Mouse (Mus musculus) adrenal gland, adult (tissue): ENCODE results near the gene Katnal1.

Experiments
- DNase-seq, 2 experiments: peaks; one replicate each; pipeline ENCODE4 v3.0.0; 2022 to 2023; ENCODE audit warnings: low spot score in 1 of 2; ENCODE audit not compliant: inconsistent age in 2 of 2

The Katnal1 gene

DNA sequence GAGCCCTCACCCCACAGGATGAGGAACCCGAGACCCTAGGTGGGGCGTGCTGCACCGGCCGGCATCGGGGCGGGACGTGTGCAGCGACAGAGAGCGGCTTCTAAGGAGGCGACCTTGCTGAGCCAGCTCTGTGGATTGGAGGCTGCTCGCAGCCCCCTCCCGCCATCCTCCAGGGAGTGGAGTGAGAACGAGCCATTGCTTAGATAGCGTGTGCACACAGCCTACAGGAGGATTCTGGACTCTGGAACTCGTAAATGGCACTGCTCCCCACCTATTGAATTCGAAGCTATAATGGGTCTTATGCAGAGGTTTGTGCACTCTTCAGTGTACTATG lies at the start of gene Katnal1:
Katnal1 (minus strand) TSS at position 205 of the 334 bp plus-strand sequence.
- DNase-seq = no peak

DNA sequence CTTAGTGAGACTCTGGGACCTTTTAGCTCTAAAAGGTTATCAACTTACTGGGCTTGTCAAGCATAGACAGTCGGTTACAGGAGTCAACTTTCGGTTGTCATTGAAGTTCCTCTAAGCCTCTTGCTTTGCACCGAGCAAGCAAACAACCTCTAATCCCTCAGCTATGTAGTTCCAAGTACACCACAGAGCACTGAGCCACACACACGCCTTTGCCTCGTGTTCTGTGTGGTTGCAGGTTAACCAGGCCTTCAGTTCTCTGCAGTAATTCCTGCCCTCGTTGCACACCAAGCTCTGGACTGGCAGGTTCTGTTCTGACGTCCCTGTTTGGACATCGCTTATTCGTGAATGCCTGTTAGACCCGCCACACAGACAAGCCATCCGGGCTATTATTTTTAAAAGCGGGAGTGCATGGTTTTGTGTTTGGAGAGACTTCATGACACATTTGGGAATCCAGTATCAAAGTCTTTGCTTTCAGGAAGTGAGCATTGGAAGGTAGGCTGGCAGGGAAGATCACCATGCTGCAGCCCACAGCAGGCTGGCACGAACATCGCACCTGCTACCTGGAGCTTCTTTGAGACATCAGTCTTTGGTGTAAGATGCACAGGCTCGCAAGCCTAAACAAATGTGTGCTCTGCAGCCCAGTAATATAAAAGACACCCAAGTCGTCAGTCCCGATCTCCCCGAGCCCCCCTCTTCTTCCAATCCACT lies 49.5 kb upstream of the Katnal1 start:
- peak in 1 of 2 experiments; percentile 64 for DNase-seq

DNA sequence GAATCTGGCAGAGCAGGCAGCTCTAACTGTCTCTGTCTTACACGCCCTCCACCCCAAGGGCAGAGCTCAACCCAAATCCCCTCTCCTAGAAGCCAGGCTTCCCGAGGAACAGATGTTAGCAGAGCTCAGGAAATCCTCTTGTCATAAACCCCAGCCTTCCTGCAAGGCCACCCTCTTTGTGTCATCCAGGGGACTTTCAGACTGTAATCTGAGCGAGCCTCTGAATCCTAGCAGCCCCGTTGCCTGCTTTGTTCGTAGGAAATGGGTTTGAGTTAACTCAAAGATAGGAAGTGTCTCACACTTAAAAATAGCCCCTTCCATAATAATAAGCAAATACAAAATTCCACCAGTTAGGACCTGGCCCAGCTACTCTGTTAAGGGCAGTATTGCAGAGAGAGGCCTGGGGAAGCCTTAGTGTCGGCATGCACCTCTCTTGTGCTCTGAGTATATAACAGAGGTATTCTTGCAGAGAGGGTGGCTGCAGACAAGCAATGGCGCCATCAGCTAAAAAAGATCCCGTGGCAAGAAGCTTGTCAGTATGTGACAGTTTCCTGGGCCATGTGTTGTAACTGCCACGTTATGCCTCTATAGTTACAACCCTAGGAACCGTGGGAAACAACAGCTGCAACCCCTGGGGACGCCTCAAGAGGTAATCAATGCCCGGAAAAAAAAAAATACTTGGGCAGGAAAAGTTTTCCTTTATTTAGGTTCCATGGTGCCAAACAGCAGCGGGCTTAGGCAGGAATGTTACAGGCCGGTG lies 48.8 kb upstream of the Katnal1 start:
- peak in 1 of 2 experiments; percentile 79 for DNase-seq

- DNase-seq = no peak
These were observed 47.8 kb upstream of the Katnal1 start for GRCm38 (mm10) chr5:148976876-148977275.

DNA sequence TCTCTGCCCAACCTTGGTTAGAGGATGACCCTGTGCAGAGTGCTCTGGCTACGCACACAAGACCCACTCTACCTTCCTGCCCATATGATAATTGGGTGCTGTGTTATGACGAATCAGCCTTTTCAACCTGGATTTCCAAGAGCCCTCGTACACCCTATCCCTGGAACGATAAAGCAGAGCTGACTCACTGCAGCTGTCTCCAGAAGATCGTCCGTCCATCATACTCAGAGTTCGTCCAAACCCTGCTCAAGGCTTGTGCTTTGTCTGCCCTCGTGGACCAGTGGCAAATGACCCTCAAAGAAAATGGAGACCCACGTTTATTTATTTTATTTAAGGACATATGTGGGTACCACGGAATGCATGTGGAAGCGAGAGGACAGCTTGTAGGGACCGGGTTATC lies 45.9 kb upstream of the Katnal1 start:
- DNase-seq = peak; percentile 24 to 67

DNA sequence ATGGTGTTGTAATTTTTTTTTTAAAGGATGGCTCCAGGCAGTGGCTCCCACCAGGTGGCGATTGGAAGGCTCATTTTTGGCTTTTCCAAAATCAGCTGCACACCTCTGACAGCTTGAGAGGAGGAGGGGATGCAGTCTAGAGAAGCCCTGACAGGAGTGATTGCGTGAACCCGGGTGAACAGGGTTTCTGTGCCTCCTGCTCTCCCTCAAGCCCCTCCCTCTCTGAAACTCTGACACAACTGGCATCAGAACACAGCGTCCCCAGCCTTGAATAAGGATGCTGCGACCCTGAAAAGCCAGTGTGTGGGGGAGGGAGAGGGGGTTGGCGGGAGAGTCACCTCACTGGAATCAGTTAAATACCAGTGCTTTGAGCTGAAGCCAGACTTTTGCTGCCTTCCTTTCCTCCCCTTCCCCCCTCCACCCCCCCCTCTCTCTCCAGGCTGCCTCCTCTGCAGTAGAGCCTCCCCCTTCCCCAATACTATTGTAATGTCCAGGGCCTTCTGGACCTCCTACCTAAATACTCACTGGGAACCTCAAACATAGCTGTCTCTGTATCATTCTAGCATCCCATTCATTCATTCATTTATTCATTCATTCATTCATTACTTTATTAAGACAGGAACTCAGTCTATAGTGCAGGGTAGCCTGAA lies 44.0 kb upstream of the Katnal1 start:
- peak; percentile 93 to 95 for DNase-seq

DNA sequence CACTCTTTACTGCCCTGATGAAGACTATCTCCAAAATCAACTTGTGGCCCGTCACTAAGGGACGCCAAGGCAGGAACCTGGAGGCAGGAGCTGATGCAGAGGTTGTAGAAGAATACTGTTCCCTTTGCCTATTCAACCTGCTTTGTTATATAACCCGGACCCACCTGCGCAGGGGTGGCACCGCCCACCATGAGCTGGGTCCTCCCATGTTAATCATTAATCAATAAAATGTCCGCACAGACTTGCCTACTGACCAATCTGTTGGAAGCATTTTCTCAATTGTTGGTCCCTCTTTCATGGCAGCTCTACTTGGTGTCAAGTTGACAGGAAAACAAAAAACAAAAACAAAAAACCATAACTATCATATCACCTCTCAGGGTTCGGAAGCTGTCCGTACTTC lies 43.0 kb upstream of the Katnal1 start:
- no peak for DNase-seq

DNA sequence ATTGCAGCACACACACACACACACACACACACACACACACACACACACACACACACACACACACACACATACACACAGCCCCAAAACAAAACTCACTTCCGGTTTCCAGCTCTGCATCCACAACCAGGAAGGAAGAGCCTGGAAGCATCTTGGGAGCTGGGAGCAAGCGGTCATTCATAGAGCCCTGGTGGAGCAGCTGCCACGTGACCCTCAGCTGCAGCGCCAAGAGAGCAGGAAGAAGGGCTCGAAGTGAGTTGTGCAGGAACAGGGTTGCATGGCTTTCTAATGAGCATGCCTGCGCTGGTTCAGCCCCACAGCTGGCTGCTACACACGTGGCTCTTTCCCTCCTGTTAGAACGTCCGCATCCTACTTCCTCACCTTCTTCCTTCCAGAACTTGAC lies 40.5 kb upstream of the Katnal1 start:
- DNase-seq = peak; percentile 52 to 63

GRCm38 (mm10) chr5:148968958-148969576 lies 39.9 kb upstream of the Katnal1 start:
- DNase-seq = peak in 1 of 2 experiments; percentile 49

DNA sequence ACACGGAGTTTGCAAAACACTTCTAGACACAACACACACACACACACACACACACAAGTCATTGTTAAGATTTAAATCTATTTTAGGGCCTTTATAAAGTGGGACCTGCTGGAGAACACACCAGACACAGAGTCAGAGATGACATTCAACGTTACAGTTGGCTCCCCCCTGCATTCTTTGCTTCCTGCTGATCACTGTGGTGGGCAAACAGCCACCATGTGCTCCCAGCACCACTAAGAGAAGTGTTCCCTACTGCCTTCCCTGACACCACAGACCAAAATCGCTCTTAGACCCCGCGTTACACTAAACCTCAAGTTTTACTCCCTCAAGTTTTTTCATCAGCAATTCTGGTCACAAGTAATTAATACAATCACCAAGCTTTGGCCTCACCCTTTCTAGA lies 39.1 kb upstream of the Katnal1 start:
- peak in 1 of 2 experiments; percentile 17 for DNase-seq

GRCm38 (mm10) chr5:148966395-148966794 lies 37.3 kb upstream of the Katnal1 start:
- DNase-seq = no peak

DNA sequence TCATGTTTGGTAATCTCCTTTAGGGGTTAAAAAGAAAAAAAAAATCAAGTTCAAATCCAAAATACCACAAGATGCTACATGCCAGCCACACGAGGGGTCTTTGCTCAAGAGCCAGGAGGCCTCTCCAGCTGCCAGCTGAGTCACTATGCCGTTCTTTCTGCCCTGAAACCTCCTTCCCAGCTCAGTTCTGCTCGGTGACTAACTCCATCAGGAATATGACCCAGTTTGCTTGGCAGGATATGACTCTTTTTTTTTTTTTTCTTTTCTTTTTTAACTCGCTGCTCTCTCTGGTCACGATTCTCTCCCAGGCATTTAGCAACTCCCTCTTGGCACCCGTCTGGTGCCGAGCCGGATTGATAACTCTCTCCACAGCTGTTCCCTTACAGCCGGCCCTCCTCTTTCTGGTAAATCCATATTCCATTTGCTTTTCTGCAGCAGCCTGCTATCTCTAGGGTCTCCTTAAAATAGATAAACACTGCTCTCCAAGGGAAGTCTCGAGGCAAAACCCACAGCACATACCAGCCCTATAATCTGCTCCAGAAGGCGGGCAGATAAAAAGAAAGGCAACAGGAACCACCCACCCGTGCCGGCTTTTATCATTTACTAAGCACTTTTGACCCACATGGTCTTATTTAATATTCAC lies 36.7 kb upstream of the Katnal1 start:
- peak; percentile 87 to 90 for DNase-seq

- DNase-seq = peak in 1 of 2 experiments; percentile 81
These were observed 36.0 kb upstream of the Katnal1 start for GRCm38 (mm10) chr5:148965089-148965591.

DNA sequence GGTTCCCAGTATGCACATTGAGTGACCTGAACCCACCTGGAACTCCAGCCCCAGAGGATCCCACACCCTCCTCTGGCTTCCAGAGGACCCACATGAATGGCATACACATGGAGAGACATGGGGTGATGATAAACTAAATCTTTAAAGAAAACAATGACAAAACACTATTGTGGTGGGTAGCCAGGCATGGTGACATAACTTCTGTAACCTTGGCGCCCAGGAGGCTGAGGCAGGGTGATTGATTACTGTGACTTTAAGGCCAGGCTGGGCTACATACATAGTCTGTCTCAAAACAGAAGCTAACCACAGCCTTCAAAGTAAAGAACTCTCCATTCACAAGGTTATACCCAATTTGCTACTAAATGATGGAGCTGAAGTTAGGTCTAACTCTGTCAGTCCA lies 35.1 kb upstream of the Katnal1 start:
- peak in 1 of 2 experiments; percentile 83 for DNase-seq

GRCm38 (mm10) chr5:148960211-148960610 lies 31.1 kb upstream of the Katnal1 start:
- peak; percentile 57 to 85 for DNase-seq

DNA sequence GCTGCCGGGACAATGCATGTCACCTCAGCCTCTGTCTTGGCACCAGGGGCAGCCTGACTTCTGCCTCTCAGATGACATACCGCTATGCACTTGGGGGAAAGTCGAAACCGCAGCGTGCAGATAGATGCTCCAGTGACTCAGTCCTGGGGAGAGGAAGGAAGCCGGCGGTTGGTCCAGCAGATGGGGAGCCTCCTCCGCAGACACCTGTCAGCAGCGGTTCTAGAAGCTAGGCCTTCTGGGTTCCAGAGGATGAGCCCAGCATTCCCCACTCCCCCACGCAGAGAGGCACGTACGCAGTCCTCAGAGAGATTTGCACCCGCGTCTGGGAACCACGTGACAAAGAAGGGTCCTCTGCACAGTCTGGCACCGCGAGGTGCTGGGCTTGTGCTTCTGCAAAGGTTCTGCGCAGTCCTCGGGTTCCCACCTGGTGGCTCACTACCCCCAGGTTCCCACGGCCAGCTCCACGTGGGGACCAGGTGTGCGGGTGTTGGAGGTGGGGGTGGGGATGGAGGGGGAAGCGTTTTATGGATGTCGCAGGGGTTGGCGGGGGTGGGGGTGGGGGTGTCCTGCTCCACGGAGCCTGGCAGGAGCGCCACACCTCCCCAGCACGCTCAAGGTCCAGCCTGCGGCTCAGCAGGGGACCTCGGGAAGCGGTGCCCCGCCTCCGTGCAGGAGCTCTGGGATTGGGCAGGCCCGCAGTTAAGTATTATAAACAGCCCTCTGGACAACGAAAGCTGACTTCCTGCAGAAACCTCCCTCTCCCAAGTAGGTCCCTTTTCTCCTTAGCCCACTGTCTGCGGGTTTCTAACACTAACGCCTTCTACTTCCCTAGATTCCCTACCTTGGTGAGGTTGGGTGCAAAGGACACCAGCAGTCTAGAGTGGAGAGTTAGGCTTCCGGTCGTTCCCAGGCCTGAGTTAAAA lies 30.2 kb upstream of the Katnal1 start:
- DNase-seq = peak; percentile 86 to 93

DNA sequence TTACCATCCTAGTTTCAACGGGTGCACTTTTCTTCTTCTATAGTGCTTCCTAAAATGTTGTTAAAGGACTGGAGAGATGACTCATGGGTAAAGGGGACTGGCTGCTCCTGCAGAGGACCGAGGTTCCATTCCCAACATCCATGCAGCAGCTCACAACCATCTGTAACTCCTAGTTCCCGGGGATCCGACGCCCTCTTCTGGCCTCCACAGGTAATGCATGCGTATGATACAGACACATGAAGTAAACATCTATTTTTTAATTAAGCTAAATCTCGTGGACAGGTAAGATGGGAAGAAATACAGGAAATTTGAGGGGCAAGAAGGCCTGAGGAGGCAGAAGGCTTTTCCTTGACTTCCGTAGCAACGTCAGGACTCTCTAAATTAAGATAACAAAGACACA lies 29.2 kb upstream of the Katnal1 start:
- peak in 1 of 2 experiments; percentile 72 for DNase-seq

DNA sequence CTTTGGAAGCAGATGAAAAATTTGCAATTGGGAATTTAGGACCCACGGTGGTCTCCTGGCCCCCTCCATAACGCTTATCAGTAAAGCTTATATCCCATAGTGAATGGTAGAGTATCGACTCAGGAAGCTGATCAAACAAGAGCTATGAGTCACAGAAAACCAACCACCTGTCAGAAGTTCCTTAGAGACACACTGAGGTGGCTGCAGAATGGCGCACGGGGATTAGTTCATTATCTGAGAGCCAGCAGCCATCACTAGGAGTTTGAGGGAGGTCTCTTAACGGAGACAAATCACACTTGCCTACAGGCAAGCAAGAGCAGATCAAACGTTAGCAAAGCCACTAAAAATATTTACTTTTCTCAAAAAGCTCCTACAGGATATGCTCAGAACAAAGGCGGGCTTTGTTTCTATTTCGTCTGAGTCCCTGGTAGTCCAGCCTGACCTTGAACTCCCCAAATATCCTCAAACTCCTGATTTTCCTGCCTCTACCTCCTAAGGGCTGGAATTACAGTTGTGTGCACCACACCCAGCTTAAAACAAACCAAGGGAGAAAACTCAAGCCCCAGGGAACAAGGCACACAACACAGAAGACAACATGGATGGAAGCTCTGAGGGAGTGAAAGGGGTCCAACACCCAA lies 27.9 kb upstream of the Katnal1 start:
- DNase-seq = no peak

- no peak for DNase-seq
These were observed 27.0 kb upstream of the Katnal1 start for GRCm38 (mm10) chr5:148956091-148956490.
